Mouse (Mus musculus) forelimb bud, embryonic 11.5 days (tissue): ENCODE measurements at regions not wholly inside any gene's neighbourhood (a gene's known extent, or its start where the extent isn't known, plus 50 kb on each side); places are given as distances from the start of the nearest gene placed in this dataset.

ENCODE experiments used
- DNase-seq: peaks from one replicate; pipeline ENCODE4 v3.0.0-alpha.2; 2012; ENCODE audit warnings: low read depth, low spot score

DNA sequence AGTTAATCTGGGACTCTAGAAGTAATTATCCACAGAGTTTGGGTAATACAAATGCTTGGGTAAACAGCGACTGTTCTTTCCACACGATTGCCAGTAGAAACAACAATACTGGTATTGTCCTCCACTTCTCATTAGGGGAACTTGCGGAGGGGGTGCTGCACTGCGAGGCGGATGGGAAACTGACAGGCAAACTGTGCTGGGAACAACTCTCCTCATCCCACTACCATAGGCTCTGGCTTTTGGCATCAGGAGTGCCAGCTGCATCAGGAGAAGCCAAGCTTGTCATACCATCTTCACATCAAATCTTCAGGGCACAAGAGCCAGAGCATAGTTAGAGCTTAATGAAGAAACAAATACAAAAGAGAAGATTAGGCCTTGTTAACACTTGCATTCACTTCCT is 349.2 kb upstream of the Tmem161b start:
- no peak for DNase-seq

DNA sequence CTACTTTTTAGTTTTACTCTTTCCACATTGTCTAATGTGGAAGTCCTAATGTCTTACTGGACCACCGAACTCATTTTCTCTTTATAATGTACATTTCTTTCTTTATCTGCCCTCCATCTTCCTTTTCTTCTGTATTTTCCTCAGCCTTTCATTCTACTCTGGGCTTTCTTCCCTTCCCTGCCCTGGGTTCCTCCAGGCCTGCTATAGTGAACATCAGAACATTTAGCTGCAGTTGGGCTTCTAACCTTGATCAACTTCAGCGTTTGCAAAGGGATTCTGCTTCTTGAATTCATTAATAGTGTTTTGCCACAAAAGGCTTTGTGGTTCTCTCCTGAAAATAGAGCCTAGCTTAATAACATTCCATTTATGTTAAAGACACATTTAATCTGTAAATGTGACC is 342.5 kb upstream of the Tmem161b start:
- no peak for DNase-seq

DNA sequence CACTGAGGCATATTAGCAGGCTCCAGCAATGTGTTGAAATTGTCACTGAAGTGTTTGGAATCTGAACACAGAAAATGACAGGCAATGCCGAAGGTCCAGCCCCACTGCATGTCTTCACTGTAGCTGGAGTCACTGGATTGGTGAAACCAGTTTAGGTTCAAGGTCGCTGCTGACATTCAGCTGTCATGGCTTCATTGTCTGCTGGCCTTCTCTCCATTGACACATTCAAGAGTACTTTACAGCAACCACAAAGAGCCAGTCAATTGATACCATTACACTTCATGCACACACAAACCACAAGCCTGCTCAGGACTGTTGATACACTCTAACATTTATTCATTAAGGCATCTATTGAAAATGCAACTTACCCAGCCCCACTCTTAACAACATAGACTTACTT is 341.8 kb upstream of the Tmem161b start:
- no peak for DNase-seq

DNA sequence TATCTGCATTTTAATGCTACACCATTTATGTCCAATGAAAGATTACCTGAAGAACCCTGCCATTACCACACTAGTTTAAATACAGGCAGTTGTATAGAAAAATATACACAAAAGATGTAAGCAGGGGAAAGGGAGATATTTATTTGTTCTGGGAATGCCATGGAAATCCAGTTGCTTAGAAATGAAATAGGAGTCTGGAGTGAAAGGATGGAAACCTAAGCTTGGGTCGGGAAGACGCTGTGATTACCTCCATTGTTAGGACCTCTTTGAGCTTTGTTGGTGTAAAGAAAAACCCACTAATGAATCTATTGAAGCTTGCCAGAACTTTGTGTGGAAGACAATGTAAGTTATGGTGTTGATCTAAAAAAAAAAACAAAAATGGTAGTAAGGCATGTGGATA is 341.3 kb upstream of the Tmem161b start:
- DNase-seq, result no peak

DNA sequence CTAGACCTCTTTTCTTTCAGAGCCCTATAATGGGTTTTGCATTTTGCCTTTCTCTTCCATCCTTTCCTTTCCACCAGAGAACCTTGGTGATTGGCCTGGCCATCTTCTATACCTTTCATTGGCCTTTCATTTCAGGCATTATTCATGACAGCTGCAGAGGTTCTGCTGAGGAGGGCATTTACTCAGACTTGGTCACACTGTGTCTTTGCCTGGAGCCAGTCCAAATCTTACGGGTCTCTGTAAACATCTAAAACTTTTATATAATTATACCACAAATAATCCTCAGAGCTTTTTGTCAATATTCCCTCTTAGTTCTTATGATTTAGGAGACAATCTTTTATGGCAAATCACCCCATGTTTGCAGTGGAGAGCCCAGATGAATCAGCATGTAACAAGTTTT is 339.3 kb upstream of the Tmem161b start:
- DNase-seq, result no peak

DNA sequence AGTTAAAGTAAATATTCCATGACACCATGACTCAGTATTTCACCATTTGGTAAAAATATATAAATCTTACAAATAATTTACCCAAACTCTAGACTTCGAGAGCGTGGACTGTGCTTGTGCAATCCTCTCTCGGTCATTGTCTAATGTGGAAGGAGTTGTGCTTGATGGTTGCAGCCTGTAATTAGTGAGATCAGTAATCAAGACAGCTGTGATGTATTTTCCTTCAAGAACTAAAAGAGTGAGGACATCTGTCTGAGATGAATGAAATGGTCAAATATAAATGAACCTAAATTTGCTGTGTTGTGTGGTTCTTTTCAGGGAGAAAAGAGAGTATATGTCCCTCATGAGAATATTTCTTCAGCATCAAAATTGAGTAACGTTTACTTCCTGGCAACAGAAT is 338.3 kb upstream of the Tmem161b start:
- DNase-seq, result no peak

DNA sequence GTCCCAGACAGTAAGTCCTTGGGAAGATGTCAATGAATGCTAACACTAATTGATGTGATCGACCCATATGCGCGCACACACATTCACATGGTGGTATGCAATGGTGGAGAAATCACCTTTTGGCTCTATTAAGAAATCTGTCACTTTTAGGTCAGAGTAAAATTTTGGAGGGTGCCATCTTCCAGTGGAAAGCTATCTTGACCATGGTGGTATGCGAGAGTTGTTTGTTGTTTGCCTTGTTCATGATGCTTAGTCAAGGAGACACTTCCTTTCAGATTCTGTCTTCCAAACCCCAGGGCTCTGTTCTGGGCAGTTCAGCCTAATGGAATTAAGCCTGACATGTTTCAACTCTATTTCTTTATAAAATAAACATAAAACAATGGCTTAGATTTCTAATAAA is 337.9 kb upstream of the Tmem161b start:
- no peak for DNase-seq

DNA sequence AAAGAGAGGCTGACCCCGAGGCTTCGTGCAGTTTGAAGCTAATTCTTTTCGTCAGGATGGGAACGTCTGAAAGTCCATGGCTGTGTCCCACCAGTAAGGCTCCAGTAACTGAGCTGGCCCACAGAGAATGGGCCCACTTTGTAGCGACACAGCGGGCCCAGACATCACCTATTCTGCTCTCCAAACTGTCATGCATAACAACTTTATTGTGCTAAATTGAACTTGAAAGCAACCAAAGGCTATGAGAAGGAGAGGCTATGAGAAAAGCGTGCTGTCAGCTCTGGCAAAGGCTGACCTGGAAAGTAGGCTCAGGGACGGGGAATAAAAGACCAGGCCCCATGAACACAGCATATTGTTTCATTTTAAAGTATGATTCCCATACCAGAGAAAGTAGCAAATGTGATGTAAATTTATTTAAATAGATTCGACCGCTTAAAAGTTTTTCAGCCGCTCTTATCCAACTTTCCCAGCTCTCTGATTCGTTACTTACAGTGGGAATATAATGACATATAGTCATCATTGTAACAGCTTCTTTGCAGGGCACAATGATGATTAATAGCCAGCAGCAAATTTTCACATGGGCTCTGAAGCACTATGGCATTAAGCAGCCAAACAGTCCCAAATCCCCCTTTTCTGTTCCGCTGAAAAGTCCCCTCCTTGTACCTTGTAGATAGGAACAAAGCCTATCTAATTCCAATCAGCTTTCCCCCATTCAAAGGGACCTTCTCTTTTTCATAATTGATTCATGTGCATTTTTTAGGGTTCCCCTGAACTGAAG is 337.1 kb upstream of the Tmem161b start:
- no peak for DNase-seq

DNA sequence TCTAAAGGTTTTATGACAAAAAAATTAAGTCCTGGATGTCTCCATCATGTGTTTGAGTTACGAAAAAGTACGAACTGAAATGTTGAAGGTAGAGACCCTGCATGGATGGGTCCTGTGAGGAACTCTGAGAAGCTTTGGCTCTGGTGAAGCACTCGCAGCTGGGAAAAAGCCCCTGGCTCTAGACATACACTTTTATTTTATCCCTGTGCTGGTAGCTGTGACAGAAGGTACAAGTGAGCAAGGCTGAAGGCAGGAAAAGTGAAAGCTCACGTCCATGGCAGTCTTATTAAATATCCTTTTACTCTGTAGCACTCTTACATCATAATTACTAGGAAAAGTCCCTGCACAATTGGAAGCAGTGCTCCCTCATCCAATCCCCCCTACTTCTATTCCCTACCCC is 336.4 kb upstream of the Tmem161b start:
- no peak for DNase-seq

DNA sequence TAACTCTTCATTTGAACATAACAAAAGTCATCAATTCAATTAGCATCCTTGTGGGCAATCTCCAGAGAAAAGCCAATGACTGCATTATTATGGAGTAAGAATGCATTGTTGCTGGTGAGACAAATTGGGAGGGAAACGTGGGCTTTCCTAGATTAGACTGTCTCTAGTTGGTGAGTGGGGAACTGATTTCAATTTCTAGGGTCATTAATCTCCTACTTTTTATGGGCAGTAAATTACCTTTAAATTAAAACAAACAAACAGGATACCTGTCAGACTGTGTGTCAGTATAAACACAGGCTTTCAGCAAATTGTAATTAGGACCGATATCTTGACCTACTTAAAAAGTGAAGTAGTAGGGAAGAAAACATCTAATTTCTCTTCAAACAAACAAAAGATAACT is 307.4 kb upstream of the Tmem161b start:
- DNase-seq, result no peak

DNA sequence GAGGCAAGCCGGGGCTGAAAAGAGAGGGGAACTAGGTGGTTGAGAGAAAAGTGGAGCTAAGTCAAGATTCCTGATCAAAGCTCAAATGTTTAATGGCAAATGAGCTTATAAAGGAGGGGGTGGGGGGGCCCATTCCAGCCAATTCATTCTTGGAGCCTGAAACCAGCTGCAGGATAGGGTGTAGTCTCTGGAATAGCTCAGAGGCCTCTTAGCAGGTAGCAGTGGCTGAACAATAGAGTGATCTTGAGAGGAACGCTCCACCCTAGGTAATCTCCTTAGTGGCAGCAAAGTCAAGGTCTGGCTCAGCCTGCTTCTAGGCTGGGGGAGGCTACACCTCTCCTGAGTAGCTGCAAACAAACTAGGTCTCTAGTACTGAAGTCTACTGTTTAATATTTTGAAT is 289.3 kb upstream of the Tmem161b start:
- DNase-seq, result no peak

DNA sequence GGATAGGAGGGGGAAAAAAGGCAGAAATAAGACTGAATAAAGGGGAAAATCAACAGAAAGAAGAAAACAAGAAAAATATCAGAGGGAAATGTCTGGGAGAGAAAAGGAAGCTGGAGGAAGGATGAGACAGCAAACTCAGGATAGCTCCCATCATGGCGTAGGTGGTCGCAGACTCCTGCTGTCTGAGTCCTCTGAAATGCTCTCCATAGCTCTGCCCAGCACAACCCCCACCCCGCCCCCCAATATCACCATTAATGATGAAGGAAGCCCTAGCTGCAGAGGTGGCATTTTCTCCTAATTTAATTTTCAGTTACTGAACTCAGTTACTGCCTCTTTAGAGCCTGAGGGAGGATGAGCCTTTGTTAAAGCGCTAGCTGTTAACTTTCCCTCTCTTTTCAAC is 275.6 kb upstream of the Tmem161b start:
- DNase-seq, result no peak

DNA sequence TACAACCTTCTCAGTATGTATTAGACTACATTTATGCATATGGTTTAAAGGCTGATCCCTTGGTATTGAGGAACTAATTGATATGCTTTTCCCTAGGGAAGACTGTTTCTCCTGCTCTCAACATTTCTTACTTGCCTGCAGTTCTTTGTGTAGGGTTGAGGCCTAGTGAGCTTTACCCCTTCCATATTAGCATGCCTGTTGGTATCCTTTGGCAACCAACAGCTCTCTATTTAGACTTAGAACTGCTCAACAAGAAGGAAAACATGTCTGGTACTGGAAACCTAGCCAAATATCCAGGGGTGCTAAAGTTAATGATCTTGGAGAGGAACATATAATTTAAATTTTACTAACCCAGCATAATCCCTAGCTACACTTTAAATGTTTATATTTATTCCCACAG is 270.9 kb upstream of the Tmem161b start:
- no peak for DNase-seq

DNA sequence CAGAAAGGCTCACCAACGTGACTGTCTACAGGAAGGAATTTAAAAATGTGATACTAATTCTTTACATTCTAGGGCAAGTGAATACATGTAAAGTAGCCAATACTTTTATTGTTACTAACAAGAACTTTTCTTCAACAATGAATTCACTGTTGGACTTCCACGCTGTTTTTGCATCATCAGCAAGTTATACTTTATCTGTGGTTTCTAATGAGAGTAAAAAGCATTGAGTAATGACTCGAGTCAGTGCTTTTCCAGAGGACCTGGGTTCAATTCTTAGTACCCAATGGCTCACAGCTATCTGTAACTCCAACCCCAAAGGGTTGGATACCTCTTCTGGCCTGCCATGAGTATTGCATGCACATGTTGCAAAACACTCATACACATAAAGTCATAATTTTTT is 270.3 kb upstream of the Tmem161b start:
- no peak for DNase-seq

DNA sequence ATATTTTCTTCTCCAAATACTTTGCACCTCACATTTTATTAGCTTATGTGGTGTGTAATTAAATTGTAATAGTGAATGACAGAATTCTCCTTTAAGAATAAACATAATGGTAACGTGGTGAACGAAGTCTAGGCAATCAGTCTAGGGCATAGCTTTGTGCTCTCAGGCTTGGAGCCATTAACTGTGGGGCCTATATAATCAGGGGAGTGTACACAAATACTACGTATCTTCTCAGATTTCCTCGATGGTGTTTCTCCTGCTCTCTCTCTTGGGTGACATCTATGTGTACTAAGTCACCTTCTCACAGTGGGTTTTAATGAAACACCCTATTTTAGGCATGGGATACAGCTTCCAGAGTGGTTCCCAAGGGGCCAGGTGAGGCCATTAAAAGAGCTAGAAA is 269.7 kb upstream of the Tmem161b start:
- DNase-seq, result no peak

DNA sequence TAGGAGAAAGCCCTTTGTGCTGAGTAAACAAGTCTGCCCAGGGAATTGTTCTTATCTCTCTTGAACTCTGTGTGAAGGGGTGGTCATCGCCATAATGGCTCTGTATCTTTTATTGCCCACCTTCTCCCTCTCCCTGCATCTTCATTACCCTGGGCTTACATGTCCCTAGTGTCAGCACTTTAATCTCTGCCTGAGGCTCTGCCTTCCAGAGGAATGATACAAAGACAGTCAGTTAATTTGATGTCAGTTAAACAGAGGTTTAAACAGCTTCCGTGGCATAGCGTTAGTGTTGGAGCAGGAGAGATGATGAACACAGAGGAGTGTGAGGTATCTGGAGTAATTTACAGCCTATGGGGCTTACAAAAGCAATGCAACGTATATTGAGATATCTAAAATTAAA is 269.2 kb upstream of the Tmem161b start:
- DNase-seq, result no peak

DNA sequence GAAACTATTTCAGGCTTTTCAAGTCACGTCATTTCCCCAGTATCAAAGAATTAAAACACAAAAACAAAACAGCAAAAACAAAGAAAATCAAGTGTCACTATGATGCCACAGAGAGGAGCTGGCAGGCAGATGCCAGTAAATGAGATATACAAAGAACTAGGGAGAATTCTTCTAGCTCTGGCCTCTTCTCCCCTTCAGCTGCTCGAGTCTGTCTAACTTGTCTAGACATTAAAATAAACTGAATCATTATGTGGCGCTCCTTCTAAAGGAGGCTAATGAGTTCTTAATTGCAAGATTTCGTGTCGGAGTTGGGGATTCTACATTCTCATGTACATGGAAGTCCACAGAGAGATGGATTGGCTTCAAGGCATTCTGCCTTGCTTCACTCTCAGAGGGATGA is 266.4 kb upstream of the Tmem161b start:
- no peak for DNase-seq

DNA sequence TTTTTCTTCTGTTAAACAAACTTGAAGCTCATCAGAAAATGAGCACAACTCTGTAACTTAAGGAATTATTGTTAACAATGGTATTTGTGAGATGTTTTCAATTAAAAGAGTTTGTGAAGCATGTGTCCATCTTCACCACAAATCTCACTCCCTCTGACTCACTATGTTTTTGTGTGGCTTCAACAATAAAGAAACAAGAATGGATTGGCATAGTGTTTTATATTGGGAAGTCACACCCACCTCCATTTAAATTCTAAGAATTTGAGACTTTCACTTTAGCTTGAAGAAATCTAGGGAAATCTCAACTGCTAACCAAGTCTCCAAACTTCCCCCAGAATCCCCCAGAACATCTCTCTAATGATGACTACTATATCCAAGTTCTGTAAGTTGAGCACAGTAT is 243.6 kb upstream of the Tmem161b start:
- DNase-seq, result no peak

DNA sequence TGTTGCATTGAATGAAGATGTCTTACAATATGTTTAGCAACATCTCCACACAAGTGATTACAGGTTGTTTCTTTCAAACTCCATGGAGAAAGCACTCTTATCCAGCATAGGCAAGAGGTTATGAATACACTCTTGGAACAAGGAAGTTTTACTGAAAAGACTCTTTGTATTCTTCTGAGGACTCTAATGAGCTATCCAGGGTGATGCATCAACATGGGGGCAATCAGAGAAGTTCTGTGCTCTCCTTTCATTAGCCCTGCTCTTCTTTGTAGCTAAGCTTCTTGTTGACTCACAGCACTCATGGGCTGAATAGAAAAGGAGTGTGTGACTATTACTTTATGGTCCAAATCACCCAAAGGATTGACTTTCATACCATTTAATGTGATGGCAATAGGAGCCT is 242.6 kb upstream of the Tmem161b start:
- DNase-seq, result no peak

DNA sequence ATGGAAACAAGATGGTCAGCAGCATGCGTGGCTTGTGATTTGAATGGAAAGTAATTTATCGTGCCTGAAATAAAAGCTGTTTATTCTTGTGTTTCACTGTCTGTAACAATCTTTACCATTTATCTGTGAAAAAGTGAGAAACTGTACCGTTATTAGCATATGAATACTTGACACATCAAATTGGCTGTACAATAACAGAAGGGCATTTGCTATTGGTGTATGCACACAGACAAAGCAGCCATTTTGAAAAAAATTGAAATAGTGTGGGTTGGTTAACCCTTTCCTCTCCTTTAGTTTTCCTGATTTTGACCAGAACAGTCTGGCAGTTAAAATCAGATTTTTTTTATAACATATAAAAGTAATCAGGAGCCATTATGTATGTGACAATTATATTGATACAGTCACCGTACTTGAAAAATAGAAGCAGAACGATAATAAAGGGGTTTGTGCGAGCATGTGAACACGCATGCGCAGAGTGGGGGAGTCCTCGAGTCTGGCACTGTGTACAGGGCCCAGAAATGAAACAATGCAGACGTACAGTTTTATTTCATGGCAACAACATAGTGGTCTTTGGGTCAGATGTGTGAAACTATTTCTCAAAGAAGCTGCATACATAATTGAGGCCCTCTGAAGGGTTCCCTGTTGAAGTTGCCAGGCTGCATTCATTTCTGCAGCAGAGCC is 237.3 kb upstream of the Tmem161b start:
- DNase-seq, result no peak

DNA sequence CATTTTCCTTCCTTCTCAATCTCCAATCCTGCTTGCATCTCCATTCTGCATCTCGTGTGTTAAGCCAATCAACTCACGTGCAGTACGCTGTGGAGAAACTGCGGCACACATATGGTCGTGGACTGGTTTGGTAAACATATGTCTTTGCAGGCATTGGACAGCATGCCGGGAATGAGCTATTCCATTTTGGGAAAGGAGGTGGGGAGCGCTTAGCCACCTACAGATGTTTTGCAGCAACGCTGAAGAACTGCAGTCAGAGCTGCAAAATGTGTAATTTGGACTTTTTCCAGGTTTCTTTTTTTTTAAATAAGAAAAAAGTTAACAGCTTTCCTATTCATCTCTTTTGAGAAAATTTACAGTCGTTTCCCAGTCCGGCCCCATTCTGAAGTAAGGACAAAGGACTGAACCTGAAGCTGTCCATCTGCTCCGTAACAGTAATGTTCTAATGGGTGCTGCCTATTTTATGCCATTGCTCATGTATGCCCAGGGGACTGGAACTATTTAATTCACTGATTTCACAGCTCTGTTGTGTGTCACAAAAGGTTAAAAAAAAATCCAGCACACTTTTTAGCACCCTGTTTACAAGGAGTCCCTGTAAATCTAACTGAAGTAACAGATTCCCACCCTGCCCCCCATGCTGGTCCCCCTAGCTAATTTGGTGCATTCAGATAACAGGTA is 234.2 kb upstream of the Tmem161b start:
- peak; percentile 37 for DNase-seq

DNA sequence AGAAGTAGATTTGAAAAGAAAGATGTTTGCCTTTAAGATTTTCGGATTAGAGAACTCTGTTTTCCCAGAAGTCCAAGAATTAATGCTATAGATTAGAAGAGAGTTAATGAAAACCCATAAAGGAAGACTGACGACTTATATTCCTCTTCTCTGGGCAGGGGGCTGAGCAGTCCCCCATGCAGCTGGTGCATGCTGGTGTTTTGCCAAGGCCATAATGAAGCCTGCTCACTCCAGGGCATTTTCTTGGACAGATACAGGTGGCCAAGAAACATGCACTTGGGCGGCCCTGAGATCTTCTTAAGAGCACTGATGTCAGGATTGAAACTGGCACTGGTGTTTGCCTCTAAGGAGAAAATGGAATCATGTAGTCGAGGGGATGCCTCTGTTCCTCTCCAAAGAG is 233.6 kb upstream of the Tmem161b start:
- no peak for DNase-seq
